Mouse (Mus musculus): Measurements from ENCODE around the gene Hspa1b.

- TF ChIP-seq CTCF (IDR thresholded peaks at IDR 0.05; ENCODE audit: extremely low read depth, insufficient read length, insufficient replicate concordance, low read depth, low read length) (no peak), POLR2A (IDR thresholded peaks at IDR 0.05; ENCODE audit: low read depth, low read length) (no peak)
Observed at GRCm38 (mm10) chr17:34951636-34952377, 7.2 kb downstream of the Hspa1b start.

Measured in small intestine, adult 2 months (tissue).